Mouse (Mus musculus): ENCODE measurements around the gene Olfr824. TPM values are rescaled to one million over a fixed set of nuclear protein-coding genes. Genes with fewer than 3 reads are reported as not detected.

The Olfr824 gene
- not detected in 2 replicates for polyA plus RNA-seq (2012; ENCODE audit: low replicate concordance)

DNA sequence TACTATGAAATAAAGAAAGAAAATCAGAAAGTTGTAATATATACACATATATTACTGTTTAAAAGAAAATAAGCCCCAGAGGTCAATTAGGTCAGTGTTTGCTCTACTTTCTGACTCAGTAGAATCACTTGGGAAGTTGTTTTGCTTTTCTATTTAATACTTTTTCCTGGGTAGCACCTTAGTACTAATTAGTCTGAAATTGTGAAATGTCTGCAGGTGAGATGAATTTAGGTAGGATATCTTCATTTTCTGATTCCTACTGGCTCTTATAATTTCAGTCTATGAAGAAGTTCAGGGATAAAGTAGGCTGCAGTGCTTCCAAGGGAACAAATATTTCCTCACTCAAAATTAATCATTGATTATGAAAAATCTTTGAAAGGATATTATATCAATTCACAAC is at the start of gene Olfr824:
Olfr824 (minus strand) TSS at position 101 of the 400 bp plus-strand sequence.

DNA sequence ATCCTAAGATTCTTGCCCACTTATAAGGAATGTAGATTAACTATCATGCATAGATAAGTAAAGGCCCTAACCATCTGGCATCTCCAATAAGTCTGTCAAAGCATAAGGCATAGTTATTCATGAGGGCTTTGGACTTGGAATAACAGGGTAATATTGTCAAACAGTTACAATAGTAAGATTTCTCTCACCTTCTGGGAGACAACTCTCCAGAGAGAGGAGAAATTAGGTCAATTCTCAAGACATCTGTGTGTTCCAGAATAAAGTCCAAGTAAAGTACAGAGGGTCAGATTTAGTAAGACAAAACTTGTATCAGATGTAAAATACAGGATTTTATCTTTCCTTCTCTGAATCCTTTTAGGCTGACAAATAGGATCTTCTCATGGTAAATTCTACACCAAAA is 36.9 kb upstream of the Olfr824 start, which contains the start of gene Olfr825:
Olfr825 (minus strand) TSS at position 101 of the 400 bp plus-strand sequence.

DNA sequence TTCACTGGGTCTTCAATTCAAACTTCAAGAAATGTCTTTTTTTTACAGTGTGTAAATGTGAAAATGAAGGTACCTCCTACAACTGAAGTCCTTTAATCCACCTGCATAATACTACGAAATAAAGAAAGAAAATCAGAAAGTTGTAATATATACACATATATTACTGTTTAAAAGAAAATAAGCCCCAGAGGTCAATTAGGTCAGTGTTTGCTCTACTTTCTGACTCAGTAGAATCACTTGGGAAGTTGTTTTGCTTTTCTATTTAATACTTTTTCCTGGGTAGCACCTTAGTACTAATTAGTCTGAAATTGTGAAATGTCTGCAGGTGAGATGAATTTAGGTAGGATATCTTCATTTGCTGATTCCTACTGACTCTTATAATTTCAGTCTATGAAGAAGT is 14.5 kb downstream of the Olfr824 start, which contains the start of gene Olfr823:
Olfr823 (minus strand) TSS at position 101 of the 400 bp plus-strand sequence.

Other genes with a start within 250 kb of the Olfr824 start
- not detected in 2 replicates for gene Olfr815, start 224.1 kb downstream of the Olfr824 start, polyA plus RNA-seq (2012; ENCODE audit: low replicate concordance)
- gene Olfr816, start 214.4 kb downstream of the Olfr824 start, polyA plus RNA-seq (2012; ENCODE audit: low replicate concordance), result not detected in 2 replicates
- not detected in 2 replicates for gene Olfr818, start 180.9 kb downstream of the Olfr824 start, polyA plus RNA-seq (2012; ENCODE audit: low replicate concordance)
- not detected in 2 replicates for gene Olfr819, start 162.7 kb downstream of the Olfr824 start, polyA plus RNA-seq (2012; ENCODE audit: low replicate concordance)
- not detected in 2 replicates for gene Olfr247, start 153.9 kb downstream of the Olfr824 start, polyA plus RNA-seq (2012; ENCODE audit: low replicate concordance)
- not detected in 2 replicates for gene Gm10310, start 144.9 kb downstream of the Olfr824 start, polyA plus RNA-seq (2012; ENCODE audit: low replicate concordance)
- gene Olfr820, start 117.4 kb downstream of the Olfr824 start, polyA plus RNA-seq (2012; ENCODE audit: low replicate concordance), result not detected in 2 replicates
- gene Olfr821, start 99.7 kb downstream of the Olfr824 start, polyA plus RNA-seq (2012; ENCODE audit: low replicate concordance), result not detected in 2 replicates
- not detected in 2 replicates for gene Olfr822, start 58.8 kb downstream of the Olfr824 start, polyA plus RNA-seq (2012; ENCODE audit: low replicate concordance)
- gene Olfr823, start 14.6 kb downstream of the Olfr824 start, polyA plus RNA-seq (2012; ENCODE audit: low replicate concordance), result not detected in 2 replicates
- not detected in 2 replicates for gene Olfr825, start 36.8 kb upstream of the Olfr824 start, polyA plus RNA-seq (2012; ENCODE audit: low replicate concordance)
- not detected in 2 replicates for gene Olfr826, start 54.2 kb upstream of the Olfr824 start, polyA plus RNA-seq (2012; ENCODE audit: low replicate concordance)
- not detected in 2 replicates for gene Olfr827, start 84.4 kb upstream of the Olfr824 start, polyA plus RNA-seq (2012; ENCODE audit: low replicate concordance)
- 0.03 TPM in 1 of 2 replicates, not detected in the other for gene Neurod4, start 150.2 kb upstream of the Olfr824 start, polyA plus RNA-seq (2012; ENCODE audit: low replicate concordance)
- gene Tespa1, start 192.9 kb upstream of the Olfr824 start, polyA plus RNA-seq (2012; ENCODE audit: low replicate concordance), result 5.5 and 7.4 TPM in 2 replicates